Mouse (Mus musculus): ENCODE measurements at regions not wholly inside any gene's neighbourhood (a gene's known extent, or its start where the extent isn't known, plus 50 kb on each side); places are given as distances from the start of the nearest gene placed in this dataset.
A peak's percentile ranks its signal among the peaks of the same experiment; 100 is the strongest.

DNA sequence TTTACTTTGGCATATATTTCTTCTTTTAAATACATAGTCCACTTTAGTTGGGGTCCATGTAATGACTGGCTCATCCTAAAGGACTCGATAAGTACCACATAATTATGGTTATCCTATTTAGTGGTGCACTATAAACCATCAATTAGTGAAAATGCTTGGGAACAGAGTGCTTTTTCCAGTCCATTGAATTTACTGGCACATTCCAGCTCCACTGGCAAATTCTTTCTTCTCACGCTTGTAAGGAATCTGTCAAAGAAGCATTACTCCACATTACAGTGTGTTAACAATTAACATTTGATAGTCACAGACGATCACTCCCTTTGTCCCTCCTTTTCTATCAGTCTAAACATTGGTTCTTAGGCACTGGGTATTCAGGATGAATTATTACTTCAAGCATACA, 241.7 kb upstream of the Gli3 start:
- DNase-seq (ENCODE audit: low spot score in 2 of 2) = no peak

- peak in 1 of 2 experiments; percentile 12 for DNase-seq (ENCODE audit: low spot score in 2 of 2)
Measured at GRCm38 (mm10) chr13:15227641-15228040, 235.4 kb upstream of the Gli3 start.

Data from layer of hippocampus, postnatal 10 days (tissue).